Mouse (Mus musculus): ENCODE results near the gene 4930518I15Rik.

The 4930518I15Rik gene

GRCm38 (mm10) chr2:156857835-156858234, at the start of gene 4930518I15Rik:
4930518I15Rik (minus strand) TSS chr2:156857946.
- WGBS: 82% methylated on average over 2 of the region's 2 CpGs

- 48% methylated on average over 4 of the region's 4 CpGs for WGBS
Observed at GRCm38 (mm10) chr2:156905931-156906330, 48.2 kb upstream of the 4930518I15Rik start.

- WGBS: 20% methylated on average over 6 of the region's 6 CpGs
Observed at GRCm38 (mm10) chr2:156904976-156905717, 47.4 kb upstream of the 4930518I15Rik start.

- WGBS: 61% methylated on average over 2 of the region's 2 CpGs
Observed at GRCm38 (mm10) chr2:156903367-156903766, 45.6 kb upstream of the 4930518I15Rik start.

GRCm38 (mm10) chr2:156902411-156902810, 44.7 kb upstream of the 4930518I15Rik start:
- WGBS: 69% methylated on average over 4 of the region's 4 CpGs

- 72% methylated on average over 6 of the region's 6 CpGs for WGBS
Observed at GRCm38 (mm10) chr2:156901883-156902282, 44.1 kb upstream of the 4930518I15Rik start.

GRCm38 (mm10) chr2:156901344-156901743, 43.6 kb upstream of the 4930518I15Rik start:
- 97% methylated on average over 2 of the region's 2 CpGs for WGBS

- 47% methylated on average over 4 of the region's 4 CpGs for WGBS
Observed at GRCm38 (mm10) chr2:156899184-156899583, 41.4 kb upstream of the 4930518I15Rik start.

GRCm38 (mm10) chr2:156898374-156898773, 40.6 kb upstream of the 4930518I15Rik start:
- 45% methylated on average over 4 of the region's 4 CpGs for WGBS

GRCm38 (mm10) chr2:156897034-156897433, 39.3 kb upstream of the 4930518I15Rik start:
- 53% methylated on average over 9 of the region's 9 CpGs for WGBS

GRCm38 (mm10) chr2:156896384-156896914, 38.7 kb upstream of the 4930518I15Rik start:
- WGBS: 55% methylated on average over 9 of the region's 9 CpGs

- WGBS: 71% methylated on average over 15 of the region's 15 CpGs
Observed at GRCm38 (mm10) chr2:156894496-156895265, 36.9 kb upstream of the 4930518I15Rik start.

GRCm38 (mm10) chr2:156892821-156893220, 35.1 kb upstream of the 4930518I15Rik start:
- WGBS: 70% methylated on average over 6 of the region's 6 CpGs

- 61% methylated on average over 3 of the region's 3 CpGs for WGBS
Observed at GRCm38 (mm10) chr2:156892240-156892639, 34.5 kb upstream of the 4930518I15Rik start.

GRCm38 (mm10) chr2:156888490-156888889, 30.7 kb upstream of the 4930518I15Rik start:
- WGBS: 33% methylated on average over 3 of the region's 3 CpGs

- 87% methylated on average over 6 of the region's 6 CpGs for WGBS
Observed at GRCm38 (mm10) chr2:156887017-156887416, 29.3 kb upstream of the 4930518I15Rik start, which contains the start of gene Sla2. Sla2 (minus strand) TSS chr2:156887192.

- 79% methylated on average over 10 of the region's 10 CpGs for WGBS
Observed at GRCm38 (mm10) chr2:156886084-156886631, 28.4 kb upstream of the 4930518I15Rik start.

- 74% methylated on average over 2 of the region's 2 CpGs for WGBS
Observed at GRCm38 (mm10) chr2:156885666-156886065, 27.9 kb upstream of the 4930518I15Rik start.

- WGBS: 81% methylated on average over 10 of the region's 10 CpGs
Observed at GRCm38 (mm10) chr2:156884396-156885211, 26.9 kb upstream of the 4930518I15Rik start.

- 72% methylated on average over 10 of the region's 10 CpGs for WGBS
Observed at GRCm38 (mm10) chr2:156882431-156883001, 24.8 kb upstream of the 4930518I15Rik start.

- WGBS: 95% methylated on average over 3 of the region's 3 CpGs
Observed at GRCm38 (mm10) chr2:156879541-156879940, 21.8 kb upstream of the 4930518I15Rik start.

Data from cerebral cortex, adult 2 months (tissue).